Mouse (Mus musculus): ENCODE measurements around the gene Trmt1l.
A peak's percentile ranks its signal among the peaks of the same experiment; 100 is the strongest.
"Not testable (repeated sequence)": the region's sequence is repeated elsewhere in the genome, so short reads cannot be mapped to it uniquely, and the experiment has no call there.

The Trmt1l gene

DNA sequence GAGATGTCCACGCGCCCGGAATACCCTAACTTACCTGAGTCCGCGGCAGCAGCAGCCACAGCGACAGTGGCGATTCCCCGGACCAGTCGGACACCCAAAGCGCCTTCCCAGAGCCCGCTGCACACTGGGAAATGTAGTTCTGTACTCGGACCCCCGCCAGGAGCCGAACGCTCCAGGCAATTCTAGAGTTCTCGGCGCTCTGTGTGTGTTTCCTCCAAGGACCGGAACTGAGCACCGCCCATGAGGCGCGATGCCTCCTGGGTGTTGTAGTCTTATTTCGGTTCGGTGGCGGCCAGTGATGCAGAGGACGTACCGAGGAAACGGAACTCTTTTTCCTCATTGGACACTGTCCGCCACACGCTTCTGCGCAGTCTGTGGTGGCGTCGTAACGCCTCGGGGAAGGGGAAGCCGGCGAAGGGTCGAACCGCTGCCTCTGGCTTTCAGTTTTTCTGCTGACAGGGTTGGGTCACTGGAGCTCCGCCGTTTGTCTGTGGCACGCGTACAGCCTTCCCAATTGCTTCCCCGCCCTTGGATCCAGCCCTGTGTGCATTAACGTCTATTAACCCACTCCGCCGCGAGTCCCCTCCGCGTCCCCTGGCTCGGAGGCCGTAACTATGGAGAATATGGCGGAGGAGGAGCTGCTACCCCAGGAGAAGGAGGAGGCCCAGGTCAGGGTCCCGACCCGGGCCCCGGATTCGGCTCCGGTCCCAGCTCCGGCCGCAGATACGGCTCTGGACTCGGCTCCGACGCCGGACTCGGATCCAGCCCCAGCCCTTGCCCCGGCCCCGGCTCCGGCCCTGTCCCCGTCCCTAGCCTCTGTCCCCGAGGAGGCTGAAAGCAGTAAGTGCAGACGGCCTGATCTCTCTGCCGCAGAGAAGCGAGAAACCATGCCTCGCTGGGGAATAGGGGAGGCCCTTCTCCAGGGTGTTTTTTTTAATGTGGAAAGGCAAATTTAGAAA, at the start of gene Trmt1l, which contains the start of gene Swt1:
Gene Trmt1l (plus strand): TSS at position 280 of the 959 bp plus-strand sequence.
Gene Swt1 (minus strand): TSS at position 193 of the 959 bp plus-strand sequence.
- peak; percentile 97 for ATAC-seq (ENCODE audit: low TSS enrichment)

- ATAC-seq (ENCODE audit: low TSS enrichment) = no peak
Measured at GRCm38 (mm10) chr1:151390029-151390428, 38.3 kb upstream of the Trmt1l start.

DNA sequence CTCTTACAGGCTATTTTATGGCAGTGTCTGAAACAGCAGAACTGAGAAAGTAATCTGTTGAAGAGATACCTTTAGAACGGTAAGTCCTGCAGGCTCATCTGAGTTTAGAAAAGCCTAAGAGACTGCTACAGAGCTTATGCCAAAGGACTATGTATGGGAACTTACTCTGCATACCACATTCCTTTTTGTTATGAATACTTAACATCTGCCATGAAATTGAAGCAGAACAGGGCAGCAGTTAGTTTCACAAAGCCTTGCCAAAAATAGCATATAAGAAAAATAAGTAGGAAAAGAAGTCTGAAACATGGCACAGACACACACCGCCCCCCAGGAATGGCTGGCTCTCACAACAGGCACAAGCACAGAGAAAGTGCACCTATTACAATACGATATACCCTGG, 18.5 kb upstream of the Trmt1l start:
- ATAC-seq (ENCODE audit: low TSS enrichment) = peak; percentile 90

DNA sequence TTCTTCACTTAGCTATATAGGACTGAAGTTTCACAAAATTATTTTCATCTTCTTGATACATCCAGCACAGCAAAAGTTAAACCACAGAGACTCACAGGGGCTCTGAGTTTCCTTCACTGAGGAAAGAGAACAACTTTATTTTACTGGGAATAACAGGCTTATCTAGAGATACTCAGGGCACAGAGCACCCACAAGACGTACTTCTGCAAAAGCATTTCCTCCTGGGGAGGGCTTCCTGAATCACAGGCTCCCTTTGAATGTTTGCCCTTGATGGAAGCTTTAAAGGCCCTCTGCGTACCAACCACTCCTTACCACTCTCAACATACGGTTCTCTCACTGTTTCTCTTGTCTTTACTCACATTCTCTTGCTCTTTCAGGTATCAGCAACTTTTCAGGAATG, 6.2 kb upstream of the Trmt1l start:
- no peak for ATAC-seq (ENCODE audit: low TSS enrichment)

- ATAC-seq (ENCODE audit: low TSS enrichment) = no peak
Measured at GRCm38 (mm10) chr1:151426947-151427600, 1.3 kb upstream of the Trmt1l start.

DNA sequence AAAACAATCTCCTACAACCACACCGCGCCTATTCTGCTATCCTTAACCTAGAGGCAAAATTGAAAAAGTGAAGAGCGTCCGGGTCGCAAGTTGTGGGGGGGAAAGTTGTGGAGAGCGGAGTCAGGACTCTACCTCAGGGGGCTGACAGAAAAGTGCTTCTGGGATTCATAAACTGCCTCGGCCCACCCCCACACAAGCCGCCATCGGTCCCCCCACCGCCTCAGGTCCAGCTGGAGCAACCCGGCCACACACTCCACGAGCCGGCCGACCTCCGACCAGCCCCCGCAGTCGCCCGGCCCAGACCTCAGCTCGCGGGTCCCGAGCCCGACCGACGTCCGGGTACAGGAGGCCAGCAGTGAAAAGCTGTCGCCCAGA, 467 bp upstream of the Trmt1l start:
- no peak for ATAC-seq (ENCODE audit: low TSS enrichment)

- no peak for ATAC-seq (ENCODE audit: low TSS enrichment)
Measured at GRCm38 (mm10) chr1:151429316-151429715, 974 bp downstream of the Trmt1l start.

DNA sequence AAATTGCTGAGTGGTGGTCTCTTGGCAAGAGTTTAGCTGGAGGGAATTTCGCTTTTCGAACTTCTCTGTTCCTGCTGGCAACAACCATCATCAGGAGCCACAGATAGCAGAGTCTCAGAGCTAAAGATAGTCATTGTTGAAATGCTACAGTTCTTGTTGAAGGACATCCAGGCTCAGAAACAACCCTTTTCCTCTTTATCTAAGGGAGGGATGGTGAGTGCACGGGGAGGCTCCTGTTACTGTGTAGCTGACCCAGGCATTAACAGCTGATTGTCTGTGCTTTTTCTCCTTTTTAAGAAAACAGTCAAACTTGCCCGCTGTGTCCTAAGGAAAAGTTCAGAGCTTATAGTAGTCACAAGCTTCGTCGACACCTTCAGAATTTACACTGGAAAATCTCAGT, 7.1 kb downstream of the Trmt1l start:
- ATAC-seq (ENCODE audit: low TSS enrichment) = no peak

DNA sequence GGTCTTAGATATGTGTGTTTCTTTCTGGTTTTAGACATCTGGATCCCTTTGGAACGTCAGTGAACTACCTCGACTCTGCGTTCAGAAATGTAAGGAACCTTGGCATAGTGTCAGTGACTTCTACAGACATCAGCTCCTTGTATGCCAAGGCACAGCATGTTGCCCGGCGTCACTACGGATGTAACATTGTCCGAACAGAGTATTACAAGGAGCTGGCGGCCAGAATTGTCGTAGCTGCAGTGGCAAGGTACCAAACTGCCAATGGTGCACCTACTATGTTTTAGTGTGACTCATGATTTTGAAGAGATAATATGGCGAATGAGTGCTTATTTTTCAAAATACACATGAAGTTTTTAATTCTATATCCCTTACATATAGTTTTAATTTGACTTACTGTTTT, 21.5 kb downstream of the Trmt1l start:
- no peak for ATAC-seq (ENCODE audit: low TSS enrichment)

GRCm38 (mm10) chr1:151450851-151451250, 22.5 kb downstream of the Trmt1l start:
- no peak for ATAC-seq (ENCODE audit: low TSS enrichment)

DNA sequence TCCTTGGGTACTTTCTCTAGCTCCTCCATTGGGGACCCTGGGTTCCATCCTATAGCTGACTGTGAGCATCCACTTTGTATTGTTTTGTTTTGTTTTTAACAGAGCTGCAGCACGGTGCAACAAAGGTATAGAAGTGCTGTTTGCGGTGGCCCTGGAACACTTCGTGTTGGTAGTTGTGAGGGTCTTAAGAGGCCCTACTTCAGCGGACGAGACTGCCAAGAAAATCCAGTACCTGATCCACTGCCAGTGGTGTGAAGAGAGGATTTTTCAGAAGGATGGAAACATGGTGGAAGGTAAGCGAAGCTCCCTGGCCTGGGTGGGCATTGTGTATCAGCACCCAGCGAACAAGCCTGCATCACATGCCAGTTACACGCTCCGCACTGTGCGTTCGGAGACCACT, 23.6 kb downstream of the Trmt1l start:
- ATAC-seq (ENCODE audit: low TSS enrichment) = no peak

DNA sequence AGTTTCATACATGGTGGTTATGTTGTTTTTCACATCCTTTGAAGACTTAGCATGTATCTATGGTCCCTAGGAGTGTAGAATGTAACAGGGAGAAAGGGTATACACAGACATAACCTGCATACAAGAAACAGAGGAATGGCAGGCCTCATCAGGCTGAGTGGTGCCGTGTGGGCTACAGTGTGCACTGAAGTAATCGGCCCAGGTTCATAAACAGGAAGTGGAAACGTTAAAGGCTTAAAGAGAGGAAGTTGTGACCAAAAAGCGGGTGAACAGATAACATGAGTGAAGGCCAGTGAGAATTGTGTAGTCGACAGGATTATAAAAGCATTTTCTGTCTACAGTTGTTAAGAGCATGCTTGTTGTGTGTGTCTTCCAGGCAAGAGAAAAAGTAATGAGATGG, 28.7 kb downstream of the Trmt1l start:
- ATAC-seq (ENCODE audit: low TSS enrichment) = no peak

- ATAC-seq (ENCODE audit: low TSS enrichment) = peak; percentile 64
Measured at GRCm38 (mm10) chr1:151461265-151461664, 32.9 kb downstream of the Trmt1l start.

DNA sequence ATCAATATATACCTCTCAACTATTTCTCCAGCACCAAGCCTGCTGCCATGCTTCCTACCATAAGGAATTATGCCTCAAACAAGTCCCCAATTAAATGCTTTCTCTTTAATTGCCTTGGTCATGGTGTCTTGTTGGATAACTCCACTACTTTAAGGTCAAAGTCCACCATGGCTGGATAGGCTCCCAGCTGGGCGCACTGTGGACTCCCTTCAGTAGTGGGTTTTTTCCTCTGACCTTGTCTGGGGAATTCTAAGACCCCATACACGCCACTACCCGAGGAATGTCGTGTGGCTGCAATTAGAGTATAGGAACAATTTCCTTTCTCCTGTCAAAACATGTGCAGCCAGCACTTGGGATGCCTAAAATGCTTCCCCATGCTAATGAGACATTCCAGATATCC, 36.6 kb downstream of the Trmt1l start:
- no peak for ATAC-seq (ENCODE audit: low TSS enrichment)

DNA sequence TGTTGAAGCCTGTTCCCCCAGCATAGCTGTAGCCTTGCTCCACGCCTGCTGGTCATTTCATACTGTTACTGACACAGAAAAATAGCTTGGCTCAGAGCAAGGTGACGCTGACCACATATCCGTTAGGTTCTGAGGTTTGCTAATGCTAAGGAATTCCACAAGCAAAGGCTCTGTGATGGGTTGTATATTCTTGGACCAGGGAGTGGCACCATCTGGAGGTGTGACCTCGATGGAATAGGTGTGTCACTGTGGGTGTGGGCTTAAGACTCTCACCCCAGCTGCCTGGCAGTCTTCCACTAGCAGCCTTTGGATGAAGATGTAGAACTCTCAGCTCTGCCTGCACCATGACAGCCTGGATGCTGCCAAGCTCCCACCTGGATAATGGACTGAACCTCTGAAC, 38.2 kb downstream of the Trmt1l start:
- no peak for ATAC-seq (ENCODE audit: low TSS enrichment)

GRCm38 (mm10) chr1:151471429-151471828, 43.1 kb downstream of the Trmt1l start:
- ATAC-seq (ENCODE audit: low TSS enrichment) = no peak

- not testable (repeated sequence) for ATAC-seq (ENCODE audit: low TSS enrichment)
Measured at GRCm38 (mm10) chr1:151472386-151472785, 44.0 kb downstream of the Trmt1l start.

DNA sequence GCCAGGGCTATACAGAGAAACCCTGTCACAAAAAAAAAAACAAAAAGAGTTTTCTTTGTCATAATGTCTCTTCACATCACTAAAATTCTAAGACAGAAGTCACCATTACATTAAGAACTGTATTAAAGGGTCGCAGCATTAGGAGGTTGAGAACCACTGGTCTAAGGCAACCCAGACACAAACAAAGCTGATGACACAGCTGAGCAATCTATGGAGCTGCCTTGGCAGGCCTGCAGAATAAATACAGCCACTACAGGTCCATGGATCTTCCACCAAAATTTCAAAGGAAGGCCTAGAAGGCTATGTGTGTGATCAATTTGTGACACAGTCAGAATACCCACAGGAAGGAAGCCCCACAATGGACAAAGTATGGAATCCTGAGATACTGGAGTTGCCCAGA, 54.2 kb downstream of the Trmt1l start:
- ATAC-seq (ENCODE audit: low TSS enrichment) = no peak

GRCm38 (mm10) chr1:151483568-151483967, 55.2 kb downstream of the Trmt1l start:
- peak; percentile 78 for ATAC-seq (ENCODE audit: low TSS enrichment)

DNA sequence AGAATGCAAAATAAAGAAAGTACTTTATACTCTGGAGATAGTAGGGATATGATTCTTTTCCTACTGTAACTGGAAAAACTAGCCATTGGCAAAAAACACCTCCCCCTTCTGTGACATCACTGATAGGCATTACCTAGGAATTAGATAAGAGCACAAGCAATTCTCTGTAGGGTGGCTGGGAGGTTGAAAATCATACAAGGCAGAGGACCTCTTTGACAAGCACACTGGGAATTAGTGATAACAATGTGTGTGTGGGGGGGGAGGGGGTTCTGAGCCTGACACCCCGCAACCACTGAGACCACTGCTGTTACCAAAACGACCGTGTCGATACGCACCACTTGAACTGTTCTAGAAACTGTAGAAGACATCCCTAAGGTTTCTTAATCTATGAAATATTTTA, 56.4 kb downstream of the Trmt1l start:
- no peak for ATAC-seq (ENCODE audit: low TSS enrichment)

DNA sequence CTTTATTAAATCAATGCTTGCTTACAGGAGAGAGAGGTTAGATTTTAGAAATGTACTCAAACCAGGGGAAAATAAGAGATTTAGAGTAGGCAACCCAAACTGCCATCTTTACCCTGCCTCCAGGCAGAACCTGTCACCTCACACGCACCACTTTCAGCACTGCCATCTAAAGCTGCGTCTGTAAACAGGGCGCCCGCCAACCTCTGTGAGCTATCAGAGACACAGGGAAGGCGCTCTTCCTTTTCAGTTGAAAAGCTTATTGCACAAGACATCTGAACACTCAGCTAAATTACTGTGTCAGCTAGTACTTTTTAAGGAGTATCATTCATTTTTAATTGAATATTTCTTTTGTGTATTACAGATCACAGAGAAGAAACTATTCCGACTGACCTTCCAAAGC, 61.5 kb downstream of the Trmt1l start:
- no peak for ATAC-seq (ENCODE audit: low TSS enrichment)

- ATAC-seq (ENCODE audit: low TSS enrichment) = no peak
Measured at GRCm38 (mm10) chr1:151492419-151492818, 64.1 kb downstream of the Trmt1l start.

- no peak for ATAC-seq (ENCODE audit: low TSS enrichment)
Measured at GRCm38 (mm10) chr1:151493826-151494225, 65.5 kb downstream of the Trmt1l start.

All from frontal cortex, adult (tissue).